Comparison of ENCODE assay signal across 19 mouse cellular contexts in the genomic region with DNA sequence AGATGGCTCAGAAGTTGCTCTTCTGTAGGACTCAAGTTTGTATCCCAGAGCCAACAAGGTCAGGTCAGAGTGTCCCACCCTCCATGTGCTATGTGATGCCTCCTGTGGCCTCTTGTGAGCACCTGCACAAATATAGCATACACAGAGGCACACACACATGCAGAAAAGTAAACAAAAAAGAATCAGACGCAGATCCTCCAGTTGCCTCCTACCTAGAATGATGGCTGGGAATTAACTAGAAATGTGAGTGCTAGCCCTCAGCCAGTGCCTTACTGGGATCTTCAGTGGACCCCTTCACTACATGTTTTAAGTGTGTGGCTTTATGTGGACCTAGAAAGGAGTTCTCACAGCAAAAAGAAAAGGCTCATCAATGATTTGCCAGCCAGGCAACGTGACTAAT.
"Had no signal": no experiment of that assay in that cellular context is flagged by ENCODE, and none has a peak within 500 bp of the region (broad histone marks: within the 10 kb centered on the region; RNA-seq: fewer than 3 reads in every experiment).

No protein-coding gene starts in this region.

- DNase-seq: liver, postnatal 0 days; lung, adult 2 months; lung, postnatal 14 days; lung, postnatal 36 days; retina, postnatal 1 day; right cerebral cortex, adult 18-20 months; right cerebral cortex, postnatal 25 days; right cerebral cortex, postnatal 4 days; spleen, adult 18-20 months; thymus, adult 18-20 months; thymus, postnatal 14 days; thymus, postnatal 36 days had no signal

- H3K27ac ChIP-seq: lung, embryonic 15.5 days; macrophage; midbrain, embryonic 13.5 days; midbrain, embryonic 15.5 days; neural tube, embryonic 13.5 days; neural tube, embryonic 15.5 days had no signal

- H3K4me3 ChIP-seq: lung, embryonic 15.5 days; megakaryocyte, embryonic 14.5 days; midbrain, embryonic 13.5 days; midbrain, embryonic 15.5 days; neural tube, embryonic 13.5 days; neural tube, embryonic 15.5 days had no signal
